Mouse (Mus musculus): ENCODE measurements around the gene Gm853. TPM values are rescaled to one million over a fixed set of nuclear protein-coding genes. Genes with fewer than 3 reads are reported as not detected.

Gm853 gene
- polyA plus RNA-seq, 1 experiment from 2014 or later: not detected

GRCm38 (mm10) chr4:130212421-130212820 is 9.8 kb downstream of the Gm853 start:
- Histone ChIP-seq H3K27ac (no peak overlapping the region), H3K9ac (no peak overlapping the region), H3K4me2 (no peak overlapping the region), H3K4me1 (no peaks in the 10 kb centered on the region), H3K36me3 (replicated peaks) (no peaks in the 10 kb centered on the region), H3K4me3 (replicated peaks) (no peak overlapping the region), H3K27me3 (0 out of 2 replicates have a peak, but pooled peaks cover 4% of the 10 kb centered on the region), H3K9me3 (0 out of 2 replicates have a peak, but pooled peaks cover 3% of the 10 kb centered on the region)
- WGBS: 79% methylated on average over 7 of the region's 7 CpGs
- ATAC-seq (ENCODE audit: low FRiP score): no peak

- no peak for ATAC-seq (ENCODE audit: low FRiP score)
- H3K36me3 ChIP-seq (replicated peaks): no peaks in the 10 kb centered on the region
These were observed 10.3 kb downstream of the Gm853 start for GRCm38 (mm10) chr4:130211870-130212269.

GRCm38 (mm10) chr4:130198694-130199670 is 23.2 kb downstream of the Gm853 start:
- WGBS: 18% methylated on average over 35 of the region's 35 CpGs
- Histone ChIP-seq H3K36me3 (replicated peaks) (no peaks in the 10 kb centered on the region), H3K9me3 (peaks cover 3% of the 10 kb centered on the region; the same call in 1 of the 2 replicates), H3K4me2 (peak overlapping the region; percentile 62), H3K4me1 (0 out of 2 replicates have a peak, but pooled peaks cover 6% of the 10 kb centered on the region), H3K27me3 (peaks cover 22% of the 10 kb centered on the region), H3K4me3 (replicated peaks) (peak overlapping the region; percentile 36), H3K27ac (no peak overlapping the region), H3K9ac (peak overlapping the region; percentile 45; the same call in 1 of the 2 replicates)
- peak; percentile 79 for ATAC-seq (ENCODE audit: low FRiP score)

More at GRCm38 (mm10) chr4:130211870-130212269, 10.3 kb downstream of the Gm853 start:
- Histone ChIP-seq H3K4me2 (no peak overlapping the region), H3K27me3 (0 out of 2 replicates have a peak, but pooled peaks cover 4% of the 10 kb centered on the region), H3K4me3 (replicated peaks) (no peak overlapping the region), H3K9me3 (0 out of 2 replicates have a peak, but pooled peaks cover 3% of the 10 kb centered on the region), H3K4me1 (no peaks in the 10 kb centered on the region), H3K9ac (no peak overlapping the region), H3K27ac (no peak overlapping the region)
- WGBS: 97% methylated on average over 2 of the region's 2 CpGs

GRCm38 (mm10) chr4:130196542-130196941 is 25.7 kb downstream of the Gm853 start:
- H3K36me3 ChIP-seq (replicated peaks): no peaks in the 10 kb centered on the region
- H3K4me2 ChIP-seq: no peak overlapping the region
- H3K4me1 ChIP-seq: 0 out of 2 replicates have a peak, but pooled peaks cover 6% of the 10 kb centered on the region
- no peak overlapping the region for H3K9ac ChIP-seq
- no peak overlapping the region for H3K27ac ChIP-seq
- 82% methylated on average over 8 of the region's 8 CpGs for WGBS
- peaks cover 22% of the 10 kb centered on the region for H3K27me3 ChIP-seq
- ATAC-seq (ENCODE audit: low FRiP score): no peak
- no peak overlapping the region for H3K4me3 ChIP-seq (replicated peaks)
- no peaks in the 10 kb centered on the region for H3K9me3 ChIP-seq

- Histone ChIP-seq H3K4me3 (replicated peaks) (no peak overlapping the region), H3K36me3 (replicated peaks) (no peaks in the 10 kb centered on the region), H3K9ac (no peak overlapping the region), H3K4me1 (0 out of 2 replicates have a peak, but pooled peaks cover 6% of the 10 kb centered on the region), H3K9me3 (no peaks in the 10 kb centered on the region), H3K27ac (no peak overlapping the region), H3K27me3 (peaks cover 22% of the 10 kb centered on the region), H3K4me2 (no peak overlapping the region)
- no peak for ATAC-seq (ENCODE audit: low FRiP score)
- 80% methylated on average over 13 of the region's 13 CpGs for WGBS
These were observed 26.3 kb downstream of the Gm853 start for GRCm38 (mm10) chr4:130195924-130196323.

- no peaks in the 10 kb centered on the region for H3K27me3 ChIP-seq
These were observed 29.9 kb downstream of the Gm853 start for GRCm38 (mm10) chr4:130192266-130192665.

GRCm38 (mm10) chr4:130189606-130190005 is 32.6 kb downstream of the Gm853 start:
- H3K9me3 ChIP-seq: no peaks in the 10 kb centered on the region
- no peak overlapping the region for H3K27ac ChIP-seq
- no peak overlapping the region for H3K4me2 ChIP-seq
- 0 out of 2 replicates have a peak, but pooled peaks cover 5% of the 10 kb centered on the region for H3K27me3 ChIP-seq
- no peak overlapping the region for H3K9ac ChIP-seq
- H3K4me3 ChIP-seq (replicated peaks): no peak overlapping the region
- H3K36me3 ChIP-seq (replicated peaks): no peaks in the 10 kb centered on the region
- ATAC-seq (ENCODE audit: low FRiP score): no peak
- no peaks in the 10 kb centered on the region; the same call in 1 of the 2 replicates for H3K4me1 ChIP-seq
- WGBS: 66% methylated on average over 7 of the region's 7 CpGs

More at GRCm38 (mm10) chr4:130192266-130192665, 29.9 kb downstream of the Gm853 start:
- H3K4me2 ChIP-seq: no peak overlapping the region
- ATAC-seq (ENCODE audit: low FRiP score): no peak
- no peaks in the 10 kb centered on the region; the same call in 1 of the 2 replicates for H3K4me1 ChIP-seq
- H3K36me3 ChIP-seq (replicated peaks): no peaks in the 10 kb centered on the region
- no peak overlapping the region for H3K27ac ChIP-seq
- 64% methylated on average over 9 of the region's 9 CpGs for WGBS
- no peak overlapping the region for H3K9ac ChIP-seq
- H3K4me3 ChIP-seq (replicated peaks): no peak overlapping the region
- H3K9me3 ChIP-seq: no peaks in the 10 kb centered on the region

- Histone ChIP-seq H3K9me3 (no peaks in the 10 kb centered on the region), H3K27ac (no peak overlapping the region), H3K4me2 (peak overlapping the region; percentile 44), H3K4me3 (replicated peaks) (peak overlapping the region; percentile 21; the same call in 1 of the 2 replicates), H3K36me3 (replicated peaks) (no peaks in the 10 kb centered on the region), H3K4me1 (no peaks in the 10 kb centered on the region; the same call in 1 of the 2 replicates), H3K27me3 (0 out of 2 replicates have a peak, but pooled peaks cover 5% of the 10 kb centered on the region), H3K9ac (no peak overlapping the region)
- 3% methylated on average over 13 of the region's 13 CpGs for WGBS
- ATAC-seq (ENCODE audit: low FRiP score): peak; percentile 61
These were observed 33.3 kb downstream of the Gm853 start for GRCm38 (mm10) chr4:130188806-130189297.

GRCm38 (mm10) chr4:130186891-130187290 is 35.3 kb downstream of the Gm853 start:
- H3K9ac ChIP-seq: no peak overlapping the region
- H3K27me3 ChIP-seq: 0 out of 2 replicates have a peak, but pooled peaks cover 5% of the 10 kb centered on the region
- no peaks in the 10 kb centered on the region for H3K9me3 ChIP-seq
- no peak overlapping the region for H3K4me2 ChIP-seq
- ATAC-seq (ENCODE audit: low FRiP score): no peak
- no peaks in the 10 kb centered on the region; the same call in 1 of the 2 replicates for H3K4me1 ChIP-seq
- H3K4me3 ChIP-seq (replicated peaks): no peak overlapping the region
- H3K36me3 ChIP-seq (replicated peaks): no peaks in the 10 kb centered on the region
- no peak overlapping the region for H3K27ac ChIP-seq
- 85% methylated on average over 12 of the region's 12 CpGs for WGBS

- 74% methylated on average over 9 of the region's 9 CpGs for WGBS
- Histone ChIP-seq H3K27me3 (0 out of 2 replicates have a peak, but pooled peaks cover 5% of the 10 kb centered on the region), H3K4me1 (no peaks in the 10 kb centered on the region; the same call in 1 of the 2 replicates), H3K9me3 (no peaks in the 10 kb centered on the region), H3K27ac (no peak overlapping the region), H3K36me3 (replicated peaks) (no peaks in the 10 kb centered on the region), H3K9ac (no peak overlapping the region), H3K4me3 (replicated peaks) (no peak overlapping the region), H3K4me2 (no peak overlapping the region)
- ATAC-seq (ENCODE audit: low FRiP score): no peak
These were observed 35.8 kb downstream of the Gm853 start for GRCm38 (mm10) chr4:130186450-130186849.

- ATAC-seq (ENCODE audit: low FRiP score): no peak
- H3K9me3 ChIP-seq: no peaks in the 10 kb centered on the region
- H3K4me3 ChIP-seq (replicated peaks): no peak overlapping the region
- H3K27me3 ChIP-seq: 0 out of 2 replicates have a peak, but pooled peaks cover 5% of the 10 kb centered on the region
- H3K4me1 ChIP-seq: no peaks in the 10 kb centered on the region; the same call in 1 of the 2 replicates
- H3K36me3 ChIP-seq (replicated peaks): no peaks in the 10 kb centered on the region
- 94% methylated on average over 5 of the region's 5 CpGs for WGBS
- no peak overlapping the region for H3K4me2 ChIP-seq
- no peak overlapping the region for H3K27ac ChIP-seq
- H3K9ac ChIP-seq: no peak overlapping the region
These were observed 38.3 kb downstream of the Gm853 start for GRCm38 (mm10) chr4:130183879-130184278.

GRCm38 (mm10) chr4:130183023-130183422 is 39.2 kb downstream of the Gm853 start:
- Histone ChIP-seq H3K4me1 (no peaks in the 10 kb centered on the region), H3K9me3 (no peaks in the 10 kb centered on the region), H3K36me3 (replicated peaks) (no peaks in the 10 kb centered on the region), H3K27me3 (0 out of 2 replicates have a peak, but pooled peaks cover 5% of the 10 kb centered on the region), H3K4me2 (no peak overlapping the region), H3K27ac (no peak overlapping the region), H3K4me3 (replicated peaks) (no peak overlapping the region), H3K9ac (no peak overlapping the region)
- 79% methylated on average over 13 of the region's 13 CpGs for WGBS
- no peak for ATAC-seq (ENCODE audit: low FRiP score)
